Mouse (Mus musculus) stomach, postnatal 0 days (tissue): ENCODE measurements around the gene Col18a1. TPM values are rescaled to one million over a fixed set of nuclear protein-coding genes. Genes with fewer than 3 reads are reported as not detected.

Source experiments
- ATAC-seq: fragments of 200-750 bp; cut with Nextera tagmentation; 2 replicates; pipeline ENCODE4 v1.8.0; 2017; ENCODE audit not compliant: low FRiP score, low TSS enrichment
- DNase-seq: peaks from one replicate; pipeline ENCODE4 v3.0.0-alpha.2; 2016; ENCODE audit warnings: low spot score
- H3K27ac ChIP-seq: fragments of 300-500 bp; sonication (generic); replicated peaks from 2 replicates; pipeline ENCODE4 v1.5.1; 2014; ENCODE audit warnings: mild to moderate bottlenecking, control low read depth
- H3K27me3 ChIP-seq: fragments of 300-500 bp; sonication (generic); 2 replicates; pipeline ENCODE4 v1.6.1; 2014; ENCODE audit warnings: low read length; ENCODE audit not compliant: control insufficient read depth, insufficient read depth
- H3K36me3 ChIP-seq: fragments of 300-500 bp; sonication (generic); 2 replicates; pipeline ENCODE4 v1.6.1; 2014; ENCODE audit warnings: low read length, mixed read lengths; ENCODE audit not compliant: control insufficient read depth, insufficient read depth
- H3K4me1 ChIP-seq: fragments of 300-500 bp; sonication (generic); replicated peaks from 2 replicates; pipeline ENCODE4 v1.6.1; 2014; ENCODE audit warnings: antibody characterized with exemption; ENCODE audit not compliant: control insufficient read depth, insufficient read depth
- H3K4me2 ChIP-seq: fragments of 300-500 bp; sonication (generic); replicated peaks from 2 replicates; pipeline ENCODE4 v1.6.1; 2014; ENCODE audit warnings: low read depth, mild to moderate bottlenecking, control low read depth, moderate library complexity
- H3K4me3 ChIP-seq: fragments of 300-500 bp; sonication (generic); 2 replicates; pipeline ENCODE4 v1.5.1; 2014; ENCODE audit warnings: low read depth, low read length, control low read depth
- H3K9ac ChIP-seq: fragments of 300-500 bp; sonication (generic); 2 replicates; pipeline ENCODE4 v1.6.1; 2014; ENCODE audit warnings: mild to moderate bottlenecking, low read length, control low read depth, mixed read lengths
- H3K9me3 ChIP-seq: fragments of 300-500 bp; sonication (generic); 2 replicates; pipeline ENCODE4 v1.6.1; 2016; ENCODE audit warnings: low read length; ENCODE audit not compliant: control insufficient read depth
- CTCF ChIP-seq: IDR thresholded peaks from 2 replicates; pipeline ENCODE4 v1.5.1; 2016; ENCODE audit warnings: antibody characterized with exemption, low read depth, mild to moderate bottlenecking, moderate library complexity
- EP300 ChIP-seq: optimal IDR thresholded peaks from 2 replicates; pipeline ENCODE3; 2016; ENCODE audit warnings: antibody characterized with exemption
- WGBS: fragments of 180-500 bp; shearing (Covaris S2); extraction: QIAGEN DNeasy Blood & Tissue Kit; methylation state at CpG from one replicate; pipeline ENCODE4 v1.1.7; 2014; 5-methylcytosine and 5-hydroxymethylcytosine counted together
- polyA plus RNA-seq: library from polyadenylated mRNA; unstranded; fragments of >200 nt; fragmentation: Nextera tagmentation; extraction: Ambion mirVana; gene quantifications from 2 replicates; pipeline ENCODE4 v1.2.1, GENCODE M21; 2015

The Col18a1 gene
- polyA plus RNA-seq, 1 experiment from 2014 or later, result 26.3 TPM

- no peaks in the 10 kb centered on the region for H3K27me3 ChIP-seq
- ATAC-seq, result peak; percentile 63; the same call in 1 of the 2 replicates
- H3K4me2 ChIP-seq, result peak overlapping the region; percentile 35
- WGBS, result 36% methylated on average over 8 of the region's 8 CpGs
- no peaks in the 10 kb centered on the region; the same call in 1 of the 2 replicates for H3K36me3 ChIP-seq
- 0 out of 2 replicates have a peak, but pooled peaks cover 4% of the 10 kb centered on the region for H3K4me1 ChIP-seq
- no peak overlapping the region for H3K4me3 ChIP-seq
- peak; percentile 44 for DNase-seq
- 0 out of 2 replicates have a peak overlapping the region, but pooled peaks have one; percentile 14 for H3K9ac ChIP-seq
- H3K27ac ChIP-seq, result peak overlapping the region; percentile 69
- TF ChIP-seq CTCF (no peak), EP300 (no peak)
- no peaks in the 10 kb centered on the region; the same call in 1 of the 2 replicates for H3K9me3 ChIP-seq
Measured at GRCm38 (mm10) chr10:77089336-77089735, 77.0 kb downstream of the Col18a1 start.

GRCm38 (mm10) chr10:77084568-77084967, 81.8 kb downstream of the Col18a1 start:
- Histone ChIP-seq H3K4me1 (no peaks in the 10 kb centered on the region), H3K27ac (no peak overlapping the region), H3K36me3 (no peaks in the 10 kb centered on the region; the same call in 1 of the 2 replicates), H3K4me3 (no peak overlapping the region), H3K9ac (no peak overlapping the region), H3K4me2 (no peak overlapping the region), H3K27me3 (no peaks in the 10 kb centered on the region), H3K9me3 (no peaks in the 10 kb centered on the region)
- no peak; the same call in 1 of the 2 replicates for ATAC-seq
- WGBS, result 29% methylated on average over 1 of the region's 1 CpGs
- TF ChIP-seq CTCF (no peak), EP300 (no peak)
- no peak for DNase-seq

- Histone ChIP-seq H3K4me3 (no peak overlapping the region), H3K36me3 (peaks cover 3% of the 10 kb centered on the region), H3K27me3 (no peaks in the 10 kb centered on the region), H3K27ac (no peak overlapping the region; the same call in 1 of the 2 replicates), H3K9me3 (no peaks in the 10 kb centered on the region), H3K4me2 (no peak overlapping the region), H3K9ac (no peak overlapping the region), H3K4me1 (no peaks in the 10 kb centered on the region)
- 46% methylated on average over 5 of the region's 5 CpGs for WGBS
- no peak for TF ChIP-seq CTCF
- TF ChIP-seq EP300, result no peak
- ATAC-seq (no peak), DNase-seq (no peak)
Measured at GRCm38 (mm10) chr10:77082921-77083320, 83.4 kb downstream of the Col18a1 start.

- 0 out of 2 replicates have a peak, but pooled peaks have one; percentile 22 for ATAC-seq
- DNase-seq, result peak; percentile 86
- no peaks in the 10 kb centered on the region for H3K9me3 ChIP-seq
- H3K27me3 ChIP-seq, result no peaks in the 10 kb centered on the region
- no peaks in the 10 kb centered on the region for H3K4me1 ChIP-seq
- peak; percentile 99 for TF ChIP-seq CTCF
- TF ChIP-seq EP300, result no peak
- no peak overlapping the region for H3K27ac ChIP-seq
- WGBS, result 6% methylated on average over 3 of the region's 3 CpGs
- peaks cover 4% of the 10 kb centered on the region; the same call in 1 of the 2 replicates for H3K36me3 ChIP-seq
- no peak overlapping the region for H3K4me3 ChIP-seq
- no peak overlapping the region for H3K4me2 ChIP-seq
- H3K9ac ChIP-seq, result no peak overlapping the region
Measured at GRCm38 (mm10) chr10:77082453-77082852, 83.9 kb downstream of the Col18a1 start.

GRCm38 (mm10) chr10:77078961-77079360, 87.4 kb downstream of the Col18a1 start:
- TF ChIP-seq CTCF (no peak), EP300 (no peak)
- Histone ChIP-seq H3K27me3 (no peaks in the 10 kb centered on the region), H3K36me3 (peaks cover 4% of the 10 kb centered on the region; the same call in 1 of the 2 replicates), H3K4me1 (no peaks in the 10 kb centered on the region), H3K27ac (no peak overlapping the region), H3K9me3 (no peaks in the 10 kb centered on the region), H3K9ac (no peak overlapping the region), H3K4me3 (no peak overlapping the region), H3K4me2 (no peak overlapping the region)
- 61% methylated on average over 8 of the region's 8 CpGs for WGBS
- ATAC-seq, result no peak
- no peak for DNase-seq

- ATAC-seq (no peak), DNase-seq (no peak)
- H3K27ac ChIP-seq, result no peak overlapping the region
- no peak overlapping the region for H3K9ac ChIP-seq
- H3K9me3 ChIP-seq, result no peaks in the 10 kb centered on the region
- peaks cover 4% of the 10 kb centered on the region for H3K36me3 ChIP-seq
- H3K4me3 ChIP-seq, result no peak overlapping the region
- TF ChIP-seq EP300, result no peak
- TF ChIP-seq CTCF, result no peak
- WGBS, result 94% methylated on average over 4 of the region's 4 CpGs
- H3K27me3 ChIP-seq, result no peaks in the 10 kb centered on the region
- no peaks in the 10 kb centered on the region for H3K4me1 ChIP-seq
- no peak overlapping the region for H3K4me2 ChIP-seq
Measured at GRCm38 (mm10) chr10:77078456-77078855, 87.9 kb downstream of the Col18a1 start.
